Mouse (Mus musculus) telencephalon, adult 2 months (tissue): ENCODE data around the gene Stk19.
"Not testable (repeated sequence)": the region's sequence is repeated elsewhere in the genome, so short reads cannot be mapped to it uniquely, and the experiment has no call there.

ENCODE experiments used
- DNase-seq: peaks from one replicate; pipeline ENCODE4 v3.0.0-alpha.2; 2011; ENCODE audit warnings: low read depth, low spot score

The Stk19 gene

GRCm38 (mm10) chr17:34840736-34841307 is 4.1 kb upstream of the Stk19 start:
- DNase-seq, result no peak

- no peak for DNase-seq
Measured at GRCm38 (mm10) chr17:34838785-34839184, 2.0 kb upstream of the Stk19 start.

- no peak for DNase-seq
Measured at GRCm38 (mm10) chr17:34837464-34838324, 949 bp upstream of the Stk19 start.

- no peak for DNase-seq
Measured at GRCm38 (mm10) chr17:34836155-34836855, 440 bp downstream of the Stk19 start.

- DNase-seq, result not testable (repeated sequence)
Measured at GRCm38 (mm10) chr17:34830776-34831175, 6.0 kb downstream of the Stk19 start.

- DNase-seq, result no peak
Measured at GRCm38 (mm10) chr17:34814818-34815370, 21.9 kb downstream of the Stk19 start.

GRCm38 (mm10) chr17:34813747-34814146 is 23.0 kb downstream of the Stk19 start:
- DNase-seq, result not testable (repeated sequence)

- no peak for DNase-seq
Measured at GRCm38 (mm10) chr17:34811275-34811674, 25.5 kb downstream of the Stk19 start.

GRCm38 (mm10) chr17:34810811-34811210 is 25.9 kb downstream of the Stk19 start:
- not testable (repeated sequence) for DNase-seq

- DNase-seq, result not testable (repeated sequence)
Measured at GRCm38 (mm10) chr17:34810411-34810810, 26.3 kb downstream of the Stk19 start.

- no peak for DNase-seq
Measured at GRCm38 (mm10) chr17:34808599-34809205, 28.0 kb downstream of the Stk19 start.

- DNase-seq, result no peak
Measured at GRCm38 (mm10) chr17:34807176-34807575, 29.6 kb downstream of the Stk19 start.

- no peak for DNase-seq
Measured at GRCm38 (mm10) chr17:34804871-34805562, 31.7 kb downstream of the Stk19 start.

GRCm38 (mm10) chr17:34804301-34804700 is 32.4 kb downstream of the Stk19 start, which contains the start of gene Cyp21a1:
TSS of gene Cyp21a1 (minus strand) at chr17:34804561.
- DNase-seq, result not testable (repeated sequence)

- not testable (repeated sequence) for DNase-seq
Measured at GRCm38 (mm10) chr17:34803367-34803766, 33.4 kb downstream of the Stk19 start.

- DNase-seq, result not testable (repeated sequence)
Measured at GRCm38 (mm10) chr17:34802756-34803155, 34.0 kb downstream of the Stk19 start.

GRCm38 (mm10) chr17:34800781-34801305 is 35.9 kb downstream of the Stk19 start:
- not testable (repeated sequence) for DNase-seq

GRCm38 (mm10) chr17:34799531-34799925 is 37.2 kb downstream of the Stk19 start:
- no peak for DNase-seq

GRCm38 (mm10) chr17:34798866-34799530 is 37.7 kb downstream of the Stk19 start:
- no peak for DNase-seq

GRCm38 (mm10) chr17:34798071-34798470 is 38.7 kb downstream of the Stk19 start:
- DNase-seq, result not testable (repeated sequence)
